Mouse (Mus musculus) erythroblast, embryonic 14.5 days (primary cell): ENCODE measurements around the gene Dnajb8.

Experiments
- GATA1 ChIP-seq: IDR thresholded peaks from 2 replicates; pipeline ENCODE4 v1.6.1; 2012; ENCODE audit warnings: low read length, inconsistent platforms, mixed read lengths
- TAL1 ChIP-seq: IDR thresholded peaks from 3 replicates; pipeline ENCODE4 v1.6.1; 2012; ENCODE audit warnings: low read length, inconsistent platforms, mixed read lengths

DNA sequence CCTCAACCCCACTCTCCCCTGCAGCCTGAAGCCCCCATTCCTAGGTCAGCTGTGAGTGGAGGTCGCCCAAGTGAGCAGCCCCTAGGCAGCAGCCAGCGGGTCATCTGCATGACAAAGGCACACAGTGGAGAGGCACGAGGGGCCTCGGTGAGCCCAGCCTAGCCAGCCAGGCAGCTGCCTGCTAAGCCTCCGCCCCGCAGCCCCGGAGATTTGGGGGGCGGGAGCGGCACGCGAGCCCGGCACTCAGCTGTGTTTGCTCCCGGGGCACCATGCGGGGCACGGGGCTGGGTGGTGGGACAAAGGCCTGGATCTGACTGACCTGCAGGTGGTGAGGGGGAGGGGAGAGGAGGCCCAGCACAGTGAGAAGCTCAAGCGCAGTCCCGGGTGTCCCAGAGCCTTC is 13.9 kb downstream of the Dnajb8 start:
- no peak for TF ChIP-seq TAL1
- TF ChIP-seq GATA1 = no peak
